Mouse (Mus musculus): ENCODE data around the gene Tex12.

Gene Tex12

DNA sequence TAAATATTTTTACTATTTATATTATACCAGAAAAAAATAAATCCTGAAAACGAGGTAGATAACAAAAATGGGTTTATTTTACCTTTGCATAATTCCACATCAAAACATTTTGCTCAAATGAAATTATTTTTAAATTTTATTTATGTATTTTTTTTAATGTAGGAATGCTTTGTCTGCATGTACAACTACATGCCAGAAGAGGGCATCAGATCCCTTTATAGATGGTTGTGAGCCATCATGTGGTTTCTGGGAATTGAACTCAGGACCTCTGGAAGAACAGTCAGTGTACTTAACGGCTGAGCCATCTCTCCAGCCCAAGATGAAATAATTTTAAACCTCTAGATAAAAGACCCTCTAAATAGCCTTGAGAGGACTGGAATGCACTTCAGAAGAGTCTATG is 39.6 kb downstream of the Tex12 start:
- ATAC-seq (ENCODE audit: insufficient number of reproducible peaks, low FRiP score, low TSS enrichment), result no peak

DNA sequence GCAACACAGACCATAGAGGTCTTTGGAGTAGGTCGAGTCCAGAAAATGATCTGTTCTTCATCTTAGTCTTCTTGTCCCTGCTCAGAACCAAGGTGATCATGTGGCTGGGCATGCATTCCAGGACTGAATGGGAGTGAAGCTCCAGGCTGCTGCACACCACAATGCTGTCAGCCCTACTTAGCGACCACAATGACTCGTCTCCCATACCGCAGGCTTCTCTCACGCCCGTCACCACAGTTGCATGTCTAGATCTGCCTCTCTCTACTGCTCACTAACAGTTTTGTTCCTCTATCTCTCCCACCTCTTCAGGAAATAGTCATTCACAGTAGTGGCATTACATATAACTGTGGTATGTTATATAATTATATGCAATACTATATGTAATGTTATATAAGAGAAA is 40.4 kb downstream of the Tex12 start:
- no peak for ATAC-seq (ENCODE audit: insufficient number of reproducible peaks, low FRiP score, low TSS enrichment)

DNA sequence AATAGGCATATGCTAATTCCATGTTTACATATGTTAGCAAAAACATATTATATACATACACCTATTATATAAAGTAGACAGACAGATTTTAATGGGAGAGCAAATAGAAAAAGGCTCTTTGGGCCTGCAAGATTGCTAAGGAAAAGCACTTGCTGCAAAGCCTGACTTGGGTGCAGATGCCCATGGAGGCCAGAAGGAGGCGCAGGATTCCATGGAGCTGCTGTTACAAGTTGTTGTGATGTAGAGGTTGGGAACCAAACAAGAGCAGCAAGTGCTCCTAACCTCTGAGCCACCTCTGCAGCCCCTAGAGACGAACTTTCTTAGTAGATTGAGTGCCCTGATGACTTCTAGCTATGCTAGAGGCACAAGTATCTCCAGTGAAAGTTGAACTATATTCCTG is 42.3 kb downstream of the Tex12 start:
- no peak for ATAC-seq (ENCODE audit: insufficient number of reproducible peaks, low FRiP score, low TSS enrichment)

DNA sequence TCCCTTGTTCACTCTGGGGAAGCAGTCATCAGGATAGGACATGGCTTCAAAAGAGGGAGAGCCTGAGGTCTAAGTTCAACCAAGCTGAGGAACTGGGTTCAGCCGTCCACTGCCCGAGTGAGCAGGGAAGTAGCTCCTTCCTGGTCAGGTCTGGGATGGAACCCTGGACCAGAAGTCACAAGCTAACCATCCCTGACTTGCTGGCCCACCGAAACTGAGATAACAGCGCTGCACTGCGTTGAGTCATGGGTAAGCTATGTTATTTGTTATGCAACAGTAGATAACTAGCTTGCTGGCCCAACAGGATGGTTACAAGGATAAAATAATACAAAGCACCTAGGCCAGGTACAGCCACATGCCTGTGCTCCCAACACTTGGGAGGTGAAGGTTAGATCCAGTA is 45.7 kb downstream of the Tex12 start:
- no peak for ATAC-seq (ENCODE audit: insufficient number of reproducible peaks, low FRiP score, low TSS enrichment)

DNA sequence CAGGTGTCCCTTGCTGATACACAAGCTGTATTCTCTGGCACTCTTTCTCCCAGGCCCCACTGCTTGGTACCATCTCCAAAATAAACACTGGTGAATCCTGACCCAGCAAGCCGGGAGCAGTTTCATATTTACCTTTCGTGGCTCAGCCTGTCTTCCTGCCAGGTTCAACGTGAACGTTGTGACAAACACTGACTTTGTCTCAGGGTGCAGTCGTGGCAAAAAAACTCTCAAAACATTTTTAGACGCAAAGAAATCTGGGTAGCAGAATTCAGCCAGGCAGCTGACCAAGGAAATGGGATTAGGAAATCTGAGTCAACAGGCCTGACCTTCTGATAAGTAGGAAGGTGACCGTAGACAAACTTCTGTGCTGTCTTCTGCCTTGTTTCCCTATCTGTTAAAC is 53.6 kb downstream of the Tex12 start:
- ATAC-seq (ENCODE audit: insufficient number of reproducible peaks, low FRiP score, low TSS enrichment), result no peak
